Mouse (Mus musculus): ENCODE results near the gene Cend1.

DNA sequence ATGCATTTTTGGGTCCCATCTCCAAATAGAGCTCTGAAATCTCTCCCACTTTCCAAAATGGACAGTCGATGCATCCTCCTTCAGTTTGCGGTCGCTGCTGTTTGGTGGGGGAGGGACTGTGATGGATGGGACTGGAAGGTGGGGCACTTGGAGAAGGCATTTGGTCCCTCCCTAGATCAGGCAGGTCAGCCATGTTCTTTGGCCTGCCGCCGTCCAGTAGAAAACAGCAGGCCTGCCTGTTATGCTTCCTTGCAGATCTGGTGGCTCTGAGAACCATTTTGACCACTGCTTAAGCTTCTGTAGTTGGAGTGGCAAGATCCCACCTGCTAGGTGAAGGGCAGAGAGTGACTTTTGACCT lies 38.9 kb upstream of the Cend1 start:
- TF ChIP-seq CTCF (IDR thresholded peaks at IDR 0.05; ENCODE audit: extremely low read depth, insufficient read depth, low read length) (no peak), POLR2A (IDR thresholded peaks at IDR 0.05; ENCODE audit: extremely low read depth, insufficient read depth, low read length) (no peak)

Data from cortical plate, adult 2 months (tissue).